Mouse (Mus musculus) adrenal gland, postnatal 25 days (tissue): Measurements from ENCODE around the gene Gnao1. TPM values are rescaled to one million over a fixed set of nuclear protein-coding genes. Genes with fewer than 3 reads are reported as not detected.

ENCODE experiments used
- DNase-seq: peaks from one replicate; pipeline ENCODE4 v3.0.0; 2021; ENCODE audit warnings: mixed read lengths
- total RNA-seq: library from RNA; stranded (reverse); gene quantifications from 2 replicates; pipeline ENCODE4 v1.2.3, GENCODE M21; 2021

The Gnao1 gene
- total RNA-seq, 1 experiment from 2014 or later, result 37.9 TPM

DNA sequence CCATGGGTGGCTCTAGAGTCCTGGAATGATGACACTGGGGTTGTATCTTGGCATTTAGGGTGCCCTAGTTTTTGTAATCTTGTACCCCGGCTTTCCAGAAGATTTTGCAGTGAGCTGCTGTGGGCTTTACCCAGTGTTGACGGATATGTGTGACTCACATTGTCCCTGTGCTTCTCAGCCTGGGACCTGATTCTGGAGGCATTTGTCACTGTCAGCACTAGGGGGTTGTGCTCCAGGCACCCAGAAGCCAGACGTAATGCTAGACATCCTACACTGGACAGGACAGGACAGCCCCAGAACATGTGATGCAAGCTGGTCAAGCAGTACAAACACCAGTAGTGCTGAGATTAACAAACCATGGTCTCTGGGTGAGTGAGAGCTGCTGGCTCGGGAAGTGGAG lies 136.0 kb downstream of the Gnao1 start:
- no peak for DNase-seq

GRCm38 (mm10) chr8:93946397-93946796 lies 136.6 kb downstream of the Gnao1 start:
- DNase-seq, result no peak

- DNase-seq, result no peak
Observed at GRCm38 (mm10) chr8:93950133-93950532, 140.4 kb downstream of the Gnao1 start.

GRCm38 (mm10) chr8:93952511-93952910 lies 142.7 kb downstream of the Gnao1 start:
- DNase-seq, result no peak

DNA sequence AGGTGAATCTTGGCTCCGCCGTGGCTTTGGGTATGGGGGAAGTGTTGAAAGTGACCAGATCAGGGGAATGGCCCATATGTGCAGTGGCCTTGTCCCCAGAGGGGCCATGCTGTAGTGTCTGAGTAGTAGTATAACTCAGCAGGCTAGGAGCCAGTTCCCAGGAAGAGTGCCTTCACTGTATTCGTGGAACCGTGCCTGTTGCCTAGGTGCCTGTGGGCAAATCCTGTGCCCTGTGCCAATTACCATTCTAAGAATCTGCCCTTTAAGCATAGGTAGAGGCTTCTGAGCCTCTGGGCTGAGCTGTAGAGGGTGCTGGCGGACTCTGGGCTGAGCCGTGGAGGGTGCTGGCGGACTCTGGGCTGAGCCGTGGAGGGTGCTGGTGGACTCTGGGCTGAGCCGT lies 148.6 kb downstream of the Gnao1 start:
- no peak for DNase-seq

- DNase-seq, result no peak
Observed at GRCm38 (mm10) chr8:93960909-93961308, 151.1 kb downstream of the Gnao1 start.

- DNase-seq, result no peak
Observed at GRCm38 (mm10) chr8:93968293-93968692, 158.5 kb downstream of the Gnao1 start.

DNA sequence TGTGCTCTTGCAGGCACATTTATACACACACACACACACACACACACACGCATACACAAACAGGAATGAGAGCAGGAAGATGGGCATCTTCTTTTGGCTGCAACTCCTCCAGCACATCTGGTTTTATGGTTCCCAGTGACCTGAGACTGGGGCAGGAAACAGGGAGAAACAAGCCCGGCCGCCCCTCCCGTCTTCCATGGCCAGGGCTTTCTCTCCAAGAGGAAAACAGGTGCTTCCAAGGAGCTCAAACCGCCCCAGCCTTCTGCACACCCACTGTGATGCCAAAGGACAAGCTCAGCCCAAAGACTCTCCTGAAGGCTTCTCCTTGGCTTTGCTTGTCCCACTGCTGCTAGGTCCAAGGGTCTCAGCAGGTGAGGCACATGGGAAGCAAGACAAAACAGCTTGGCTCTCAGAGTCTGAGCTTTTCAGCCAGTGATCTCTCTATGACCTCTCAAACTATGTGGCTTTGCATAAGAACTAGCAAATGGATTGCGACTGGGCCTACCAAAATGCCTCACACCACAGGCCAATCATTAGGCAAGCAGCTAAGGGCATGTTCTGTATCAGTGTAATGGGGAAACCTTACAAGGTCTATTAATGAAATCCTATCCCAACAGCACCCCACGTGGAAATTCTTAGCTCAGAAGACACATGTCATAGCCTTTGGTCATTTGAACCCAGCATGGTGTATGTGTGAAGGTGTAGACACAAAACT lies 160.0 kb downstream of the Gnao1 start:
- DNase-seq, result no peak

DNA sequence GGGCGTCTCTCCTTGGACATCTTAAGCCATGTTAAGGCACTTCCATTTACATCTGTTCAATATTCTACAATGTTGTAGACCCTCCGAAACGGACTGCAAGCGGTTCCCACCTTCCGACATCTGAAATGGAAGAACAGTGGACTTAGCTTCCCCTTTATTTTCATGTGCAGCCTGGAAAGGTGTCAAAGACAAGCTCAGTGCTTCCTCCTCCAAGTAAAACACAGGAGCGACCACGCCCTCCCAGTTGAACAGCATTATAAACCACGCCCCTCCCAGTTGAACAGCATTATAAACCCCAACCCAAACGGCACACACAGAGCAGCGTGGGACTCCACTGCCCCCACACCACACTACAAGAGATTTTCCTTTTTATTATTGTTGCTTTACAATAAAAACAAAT lies 161.7 kb downstream of the Gnao1 start:
- DNase-seq, result no peak

GRCm38 (mm10) chr8:93972211-93972610 lies 162.4 kb downstream of the Gnao1 start:
- no peak for DNase-seq

DNA sequence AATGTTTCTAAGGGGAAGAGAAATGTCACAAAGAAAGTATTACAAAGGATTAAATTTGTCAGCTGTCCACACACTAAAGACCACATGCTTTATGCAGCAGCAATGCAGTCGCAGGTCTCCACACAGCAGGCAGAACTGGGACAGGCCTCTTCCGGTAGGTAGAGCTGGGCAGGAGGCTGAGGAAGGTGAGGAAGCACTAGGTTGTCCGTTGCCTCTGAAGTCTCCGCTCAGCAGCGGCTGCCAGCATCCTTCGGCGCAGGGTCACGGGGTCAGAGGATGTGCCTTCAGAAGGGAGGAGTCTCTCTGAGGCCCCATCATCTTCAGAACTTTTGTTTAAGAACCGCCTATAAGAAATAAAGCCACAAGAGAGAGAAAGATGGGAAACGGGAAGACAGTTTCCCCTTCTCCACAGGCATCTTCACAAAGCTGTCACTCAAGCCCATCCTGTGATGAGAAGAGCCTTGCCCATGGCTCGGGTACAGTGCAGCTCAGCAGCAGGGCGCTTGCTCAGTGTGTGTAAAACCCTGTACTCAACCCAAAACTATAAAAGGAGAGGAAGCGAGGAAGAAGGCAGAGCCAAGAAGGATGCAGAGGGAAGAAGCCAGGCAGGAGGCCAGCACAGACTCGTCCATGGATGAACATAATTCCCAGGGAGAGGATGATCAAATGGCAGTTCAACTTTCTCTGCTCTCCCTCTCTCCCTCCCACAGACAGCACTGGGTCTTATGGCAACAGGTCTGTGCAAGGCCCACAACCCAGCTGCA lies 163.4 kb downstream of the Gnao1 start:
- DNase-seq, result no peak

DNA sequence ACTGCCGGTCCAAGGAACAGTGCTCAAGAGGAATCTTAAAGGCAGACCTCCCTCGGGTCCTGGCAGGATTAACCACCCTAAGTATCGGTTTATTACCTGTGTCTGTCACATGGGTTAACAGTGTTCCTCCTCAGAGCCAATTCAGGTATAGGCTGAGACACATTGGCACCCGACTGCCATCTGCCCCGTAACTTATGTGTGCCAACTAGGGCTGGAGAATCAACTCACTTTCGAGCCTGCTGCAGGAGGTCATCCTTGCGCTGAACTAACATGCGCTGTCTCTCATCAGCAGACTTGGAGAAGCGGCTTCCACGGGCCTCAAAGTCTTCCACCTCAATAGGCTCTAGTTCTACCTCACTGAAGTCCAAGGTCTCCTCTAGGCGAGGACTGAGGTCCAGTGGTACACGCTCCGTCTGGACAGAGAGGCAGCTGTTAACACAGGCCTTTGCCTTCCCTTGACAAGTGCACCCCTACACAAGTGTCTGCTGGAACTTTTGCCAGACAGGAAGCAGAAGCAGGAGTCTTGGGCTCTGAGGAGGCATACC lies 164.1 kb downstream of the Gnao1 start:
- DNase-seq, result no peak

DNA sequence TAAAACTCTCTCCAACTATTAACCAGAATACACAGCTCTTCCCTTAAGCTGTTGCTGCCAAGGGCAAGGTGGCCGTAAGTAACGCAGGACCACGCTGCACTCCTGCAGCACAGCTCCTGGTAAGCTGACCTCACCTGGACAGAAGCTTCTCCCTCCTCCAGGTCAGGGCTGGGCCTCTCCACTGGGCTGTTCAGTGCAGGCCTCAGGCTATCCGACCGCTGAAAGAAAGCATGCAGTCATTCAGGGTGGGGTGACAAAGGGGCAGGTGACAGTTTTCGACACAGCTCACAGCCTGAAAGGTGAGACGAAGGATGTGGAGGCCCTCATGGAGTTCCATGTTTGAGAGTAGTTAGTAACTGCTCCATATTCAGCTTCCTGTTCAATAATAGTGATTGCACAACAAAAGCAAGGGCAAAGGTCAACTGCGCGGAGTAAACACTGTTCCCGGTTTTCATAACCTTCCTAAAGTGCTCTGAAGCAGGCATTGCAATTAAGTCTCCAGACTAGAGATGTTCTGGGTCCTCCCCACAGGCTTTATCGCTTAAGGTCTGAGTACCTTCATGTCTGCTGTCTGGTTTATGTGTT lies 164.9 kb downstream of the Gnao1 start:
- DNase-seq, result no peak

- no peak for DNase-seq
Observed at GRCm38 (mm10) chr8:93975358-93975757, 165.6 kb downstream of the Gnao1 start.

DNA sequence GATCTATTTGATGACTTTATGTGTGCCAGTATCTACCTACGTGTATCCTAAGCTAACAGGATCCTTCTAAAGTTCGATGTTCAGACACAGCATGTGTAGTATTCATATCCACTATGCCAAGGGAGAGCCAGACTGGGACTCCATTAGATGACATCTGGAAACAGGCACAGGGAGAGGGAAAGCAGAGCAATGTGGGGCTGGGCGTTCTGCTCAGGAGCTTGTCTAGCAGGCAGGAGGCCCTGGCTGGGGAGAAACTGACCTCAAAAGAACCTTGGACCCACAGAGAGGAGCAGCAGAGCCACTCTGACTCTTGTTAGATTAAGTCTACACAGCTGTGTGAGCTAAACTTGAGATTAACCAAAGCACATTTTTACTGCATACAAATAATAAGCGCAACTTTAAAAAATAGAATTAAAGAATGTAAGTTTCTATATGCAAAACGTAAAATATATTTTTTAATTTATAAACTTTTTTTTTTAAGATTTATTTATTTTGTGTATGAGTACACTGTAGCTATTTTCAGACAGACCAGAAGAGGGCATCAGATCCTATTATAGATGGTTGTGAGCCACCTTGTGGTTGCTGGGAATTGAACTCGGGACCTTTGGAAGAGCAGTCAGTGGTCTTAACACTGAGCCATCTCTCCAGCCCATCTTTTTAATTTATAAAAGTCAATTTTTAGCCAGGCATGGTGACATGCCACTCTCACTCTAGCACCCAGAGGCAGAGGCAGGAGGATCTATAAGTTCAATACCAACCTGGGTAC lies 166.9 kb downstream of the Gnao1 start:
- no peak for DNase-seq

DNA sequence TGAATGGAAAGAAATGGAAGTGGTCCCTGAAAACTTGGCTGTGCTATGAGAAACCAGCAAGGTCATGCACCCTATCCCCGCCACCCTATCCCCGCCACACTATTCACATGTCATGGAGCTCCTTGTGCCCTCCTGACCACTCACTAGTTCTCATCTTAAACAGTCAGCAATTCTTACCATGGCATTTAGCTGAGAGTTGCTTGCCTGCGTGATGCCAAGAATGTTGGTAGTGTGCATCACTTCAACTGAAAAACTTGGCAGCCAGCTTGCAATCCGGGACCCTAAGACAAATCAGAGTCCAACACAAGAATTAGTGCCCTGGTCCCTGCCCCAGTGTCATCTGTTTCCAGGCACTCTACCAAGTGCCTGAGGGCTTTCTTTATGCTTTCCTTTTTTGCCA lies 170.4 kb downstream of the Gnao1 start:
- DNase-seq, result no peak

- DNase-seq, result no peak
Observed at GRCm38 (mm10) chr8:93981679-93982215, 172.0 kb downstream of the Gnao1 start.

GRCm38 (mm10) chr8:93983827-93984226 lies 174.1 kb downstream of the Gnao1 start:
- DNase-seq, result no peak

DNA sequence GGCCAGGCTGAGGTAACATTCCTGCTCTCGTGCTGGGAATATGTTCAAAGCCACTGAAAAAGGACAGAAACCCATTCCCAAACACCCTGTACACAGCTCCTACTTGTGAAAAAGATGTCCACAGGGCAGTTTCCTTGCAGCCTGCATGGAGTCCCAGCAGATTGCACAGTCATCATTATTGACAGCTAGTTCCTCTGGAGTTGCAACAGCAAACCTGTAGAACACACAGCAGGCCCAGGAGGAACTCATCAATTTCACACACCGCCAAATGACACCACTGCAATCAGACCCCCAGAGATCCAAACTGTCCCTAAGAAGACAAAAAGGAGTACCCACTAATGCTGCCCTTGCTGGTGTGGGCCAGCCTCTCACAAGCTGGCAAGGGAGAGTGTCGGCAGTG lies 175.0 kb downstream of the Gnao1 start:
- DNase-seq, result no peak

GRCm38 (mm10) chr8:93989739-93990138 lies 180.0 kb downstream of the Gnao1 start:
- no peak for DNase-seq

DNA sequence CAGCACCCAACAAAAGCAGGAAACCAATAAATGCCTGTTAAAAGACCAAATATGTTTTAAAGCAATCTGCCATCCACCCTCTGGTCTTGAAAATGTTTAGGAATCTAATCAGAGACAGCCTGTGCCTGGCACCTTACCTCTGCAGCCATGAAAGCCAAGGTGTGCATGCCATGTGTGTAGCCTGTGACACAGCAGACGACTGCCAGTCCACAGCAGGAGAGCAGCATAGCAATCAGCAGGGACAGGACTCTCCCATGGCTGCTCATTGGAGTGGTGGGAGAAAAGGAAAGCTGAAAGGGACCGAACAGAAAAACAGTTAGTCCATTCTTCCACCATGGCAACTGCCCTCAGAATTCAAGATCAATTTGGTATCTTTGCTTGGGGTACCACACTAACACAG lies 189.2 kb downstream of the Gnao1 start:
- no peak for DNase-seq

- DNase-seq, result no peak
Observed at GRCm38 (mm10) chr8:94004139-94004538, 194.4 kb downstream of the Gnao1 start.
